Mouse (Mus musculus): ENCODE data around the gene Mtus2.

- TF ChIP-seq POLR2A (IDR thresholded peaks at IDR 0.05; ENCODE audit: insufficient read length, low read depth) (no peak), USF1 (IDR thresholded peaks at IDR 0.05; ENCODE audit: low read depth) (no peak), MYOD1 (IDR thresholded peaks at IDR 0.05; ENCODE audit: control insufficient read depth in 1 of 3, insufficient read length in 2 of 3, low read depth in 2 of 3) (no peak), POLR2AphosphoS2 (IDR thresholded peaks at IDR 0.05; ENCODE audit: insufficient read length, low read depth) (no peak), SRF (IDR thresholded peaks at IDR 0.05; ENCODE audit: control insufficient read depth, insufficient read length, low read depth) (no peak)
Observed at GRCm38 (mm10) chr5:148239067-148239466, 281.9 kb downstream of the Mtus2 start.

Measured in myocyte (in vitro differentiated cells).